Mouse (Mus musculus) adrenal gland, postnatal 25 days (tissue): ENCODE results near the gene St6galnac3. TPM values are rescaled to one million over a fixed set of nuclear protein-coding genes. Genes with fewer than 3 reads are reported as not detected.

Experiments
- DNase-seq: peaks from one replicate; pipeline ENCODE4 v3.0.0; 2021; ENCODE audit warnings: mixed read lengths
- total RNA-seq: library from RNA; stranded (reverse); gene quantifications from 2 replicates; pipeline ENCODE4 v1.2.3, GENCODE M21; 2021

St6galnac3 gene
- total RNA-seq, 1 experiment from 2014 or later: 10.4 TPM

DNA sequence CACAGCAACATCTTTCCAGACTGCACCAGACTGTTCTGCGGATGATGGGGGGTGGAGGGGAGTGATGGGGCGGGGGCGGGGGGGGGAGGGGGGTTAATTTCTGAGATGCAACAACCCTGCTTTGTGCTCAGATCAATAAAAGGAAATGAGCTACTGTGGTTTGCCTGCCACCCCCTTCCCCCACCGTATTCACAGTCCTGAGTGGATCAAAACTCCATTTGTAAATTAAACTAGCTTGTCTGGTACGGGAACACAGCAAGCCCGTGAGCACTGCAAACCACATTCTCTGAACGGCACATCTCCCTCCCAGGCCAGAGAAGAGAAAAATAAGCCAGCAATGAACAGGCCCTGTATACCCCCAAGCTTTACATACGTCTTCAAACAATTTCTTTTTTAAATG is 76.3 kb downstream of the St6galnac3 start:
- no peak for DNase-seq

DNA sequence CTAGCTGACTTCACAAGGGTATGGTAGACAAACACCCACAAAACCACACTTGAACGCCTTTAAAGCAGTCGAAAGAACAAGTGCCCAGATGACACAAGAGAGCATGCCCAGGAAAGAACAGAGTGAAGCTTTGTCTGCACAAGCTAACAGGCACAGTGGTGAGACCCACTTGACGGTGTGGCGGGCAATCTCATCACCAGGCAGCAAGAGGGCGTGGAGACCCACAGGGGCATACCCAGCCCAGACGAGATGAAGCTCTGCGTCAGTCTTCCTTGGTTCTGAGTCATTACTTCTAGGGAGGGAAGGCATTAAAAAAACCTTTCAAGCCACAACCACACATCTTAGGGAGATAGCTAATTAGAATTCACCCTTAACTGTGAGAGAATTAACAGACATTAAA is 79.2 kb downstream of the St6galnac3 start:
- DNase-seq: no peak

DNA sequence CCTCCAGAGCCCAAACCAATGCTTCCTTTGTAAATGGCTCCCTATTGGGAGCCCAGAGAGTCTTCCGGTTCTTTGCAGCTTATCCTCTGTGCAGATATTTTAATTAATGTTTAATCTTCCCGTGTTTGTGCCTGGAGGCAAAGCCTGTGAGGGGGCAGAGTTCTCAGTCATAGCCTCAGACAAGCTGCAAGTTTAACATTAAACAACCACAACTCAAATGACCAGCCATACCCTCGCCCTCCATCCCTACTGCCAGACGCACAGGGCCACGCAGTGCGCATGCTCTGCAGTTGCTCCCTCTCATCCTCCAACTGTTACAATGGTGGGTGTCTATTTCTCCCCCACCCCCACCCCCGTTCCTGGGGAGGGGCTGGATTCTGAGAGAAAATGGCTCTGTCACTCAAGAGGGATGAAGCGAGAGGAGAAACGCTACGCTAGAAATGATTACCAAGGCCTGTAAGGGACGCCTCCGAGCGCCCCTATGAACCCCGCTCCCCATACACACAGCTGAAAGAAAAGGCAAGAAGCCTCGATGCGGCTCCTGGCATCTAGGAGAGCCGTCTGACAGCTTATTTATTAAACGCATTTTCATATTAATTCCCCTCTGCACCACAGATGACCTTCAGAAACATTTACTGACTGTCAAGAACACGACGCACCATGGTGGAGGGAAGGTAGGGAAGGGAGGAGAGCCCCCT is 81.0 kb downstream of the St6galnac3 start:
- no peak for DNase-seq

DNA sequence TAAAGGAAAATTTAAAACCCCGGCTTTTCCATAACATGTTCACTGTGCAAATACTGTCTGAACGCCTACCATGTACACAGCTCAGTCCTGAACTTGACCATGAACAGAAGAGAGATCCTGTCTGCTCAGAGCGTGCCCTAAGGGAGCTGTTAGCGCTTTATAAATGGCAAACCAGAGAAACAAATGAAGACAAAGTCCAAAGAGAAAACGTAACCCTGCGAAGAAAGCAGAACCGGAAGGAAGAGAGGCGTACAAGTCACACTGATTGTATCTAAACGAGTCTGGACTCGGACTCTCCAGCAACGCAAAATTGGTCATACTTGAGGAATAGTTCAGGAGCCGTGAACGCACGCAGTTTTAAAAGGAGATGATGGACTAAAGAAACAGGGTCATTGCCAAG is 82.1 kb downstream of the St6galnac3 start:
- no peak for DNase-seq

DNA sequence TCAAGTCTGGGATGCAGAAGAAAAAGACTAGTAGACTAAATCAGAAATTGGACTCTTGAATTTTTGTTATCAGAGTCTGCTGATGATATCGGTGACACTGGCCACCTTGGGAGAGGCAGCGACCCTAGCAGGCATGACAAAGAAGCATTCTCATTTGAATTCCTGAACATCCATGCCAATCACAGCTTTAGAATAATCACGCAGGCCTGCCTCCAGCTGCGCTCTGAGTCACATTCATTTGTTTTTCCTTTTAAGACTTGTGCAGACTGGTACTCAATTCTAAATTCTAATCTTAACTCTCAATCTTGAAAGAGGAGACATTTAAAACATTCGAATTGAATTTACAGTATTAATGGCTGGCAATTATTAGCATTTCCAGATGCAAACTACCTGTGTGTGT is 83.2 kb downstream of the St6galnac3 start:
- no peak for DNase-seq

DNA sequence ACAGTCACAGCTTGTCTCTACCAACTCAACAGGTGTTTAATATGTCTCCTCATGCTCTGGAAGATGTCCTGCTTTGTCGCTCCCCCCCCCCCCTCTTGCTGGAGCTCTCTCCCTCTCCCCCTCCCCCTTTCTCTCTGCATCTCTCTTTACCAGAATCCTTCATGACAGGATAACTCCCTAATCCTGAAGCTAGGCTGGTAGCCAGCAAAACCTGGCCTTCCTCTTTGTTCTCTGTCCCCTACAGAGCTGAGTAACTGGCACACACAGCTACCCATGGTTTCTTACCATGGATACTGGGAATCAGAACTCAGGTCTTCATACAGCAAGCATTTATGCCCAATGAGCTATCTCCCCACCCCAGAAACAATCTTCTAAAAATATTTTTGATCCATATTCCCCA is 87.6 kb downstream of the St6galnac3 start:
- no peak for DNase-seq

DNA sequence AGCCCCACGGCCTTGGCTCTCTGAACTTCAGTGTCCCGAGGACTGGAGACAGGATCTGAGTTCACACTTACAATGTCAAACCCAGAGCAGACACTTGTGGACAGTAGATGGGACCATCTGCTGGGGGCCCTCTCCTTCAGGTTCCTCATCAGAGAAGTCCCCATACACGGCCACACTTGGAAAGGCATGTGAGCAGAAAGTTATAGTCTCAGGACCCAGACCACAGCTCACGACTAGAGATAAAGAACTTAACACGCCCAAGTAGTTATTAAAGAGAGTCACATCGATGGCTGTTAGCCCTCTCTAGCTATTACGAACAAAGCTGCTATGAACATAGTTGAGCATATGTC is 88.2 kb downstream of the St6galnac3 start:
- DNase-seq: no peak

DNA sequence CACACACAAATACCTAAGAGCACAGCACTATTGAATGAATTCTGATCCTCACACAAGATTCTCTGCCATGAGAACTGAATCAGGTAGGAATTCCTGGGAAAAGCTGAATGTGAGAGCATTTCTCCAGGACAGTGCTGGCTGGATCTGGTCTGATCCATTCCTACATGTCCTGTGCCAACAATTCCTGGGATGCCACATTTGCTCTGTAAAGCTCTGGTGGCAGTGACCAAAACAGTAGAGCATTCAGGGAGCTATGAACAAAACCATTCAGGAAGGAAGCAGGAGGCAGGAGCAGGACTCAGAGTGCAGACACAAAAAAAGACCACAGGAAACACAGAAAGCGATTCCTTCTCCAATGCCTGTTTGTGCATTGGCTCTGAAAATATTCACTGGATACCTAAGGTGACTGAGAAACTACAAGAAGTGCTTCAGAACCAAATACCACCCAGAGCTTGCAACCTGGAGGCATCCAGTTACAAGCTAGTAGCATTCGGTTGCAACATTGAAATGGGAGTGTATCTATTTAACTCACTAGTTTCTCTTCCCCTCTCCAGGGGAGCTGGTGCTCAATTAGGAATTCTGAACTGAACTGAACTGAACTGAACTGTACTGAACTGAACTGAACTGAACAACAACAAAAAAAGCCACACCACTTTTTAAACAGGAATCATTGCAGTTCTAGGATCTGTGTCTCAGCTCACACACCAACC is 88.7 kb downstream of the St6galnac3 start:
- no peak for DNase-seq

DNA sequence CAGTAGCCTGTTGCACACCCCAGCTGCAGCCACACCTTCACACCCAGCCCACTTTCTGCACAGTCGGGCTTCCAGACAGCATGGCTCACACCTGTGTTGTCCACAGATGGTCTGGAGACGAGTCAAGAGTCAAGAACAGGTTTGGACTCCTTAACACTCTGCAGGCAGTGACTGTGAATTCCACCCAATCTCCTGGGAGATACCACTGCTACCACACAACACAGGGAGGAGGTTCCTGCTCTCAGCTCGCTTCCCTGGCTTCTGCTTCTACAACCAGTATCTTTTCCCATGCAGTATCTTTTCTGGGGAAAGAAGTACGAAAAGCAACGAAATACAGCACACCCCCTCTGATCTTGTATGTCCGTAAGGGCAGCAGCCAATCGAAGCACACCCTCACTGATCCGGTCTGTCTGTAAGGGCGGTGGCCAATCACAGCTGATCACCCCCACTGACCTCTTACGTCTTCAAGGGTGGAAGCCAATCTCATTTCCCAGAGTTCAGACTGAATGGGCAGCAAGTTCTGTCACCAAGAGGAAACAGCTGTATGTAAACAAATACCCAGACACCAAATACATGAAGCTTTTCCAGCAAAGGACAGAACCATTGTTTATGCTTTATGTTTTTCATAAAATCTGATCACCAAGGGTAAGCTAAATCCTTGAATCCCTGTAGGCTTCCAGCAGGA is 92.8 kb downstream of the St6galnac3 start:
- no peak for DNase-seq

DNA sequence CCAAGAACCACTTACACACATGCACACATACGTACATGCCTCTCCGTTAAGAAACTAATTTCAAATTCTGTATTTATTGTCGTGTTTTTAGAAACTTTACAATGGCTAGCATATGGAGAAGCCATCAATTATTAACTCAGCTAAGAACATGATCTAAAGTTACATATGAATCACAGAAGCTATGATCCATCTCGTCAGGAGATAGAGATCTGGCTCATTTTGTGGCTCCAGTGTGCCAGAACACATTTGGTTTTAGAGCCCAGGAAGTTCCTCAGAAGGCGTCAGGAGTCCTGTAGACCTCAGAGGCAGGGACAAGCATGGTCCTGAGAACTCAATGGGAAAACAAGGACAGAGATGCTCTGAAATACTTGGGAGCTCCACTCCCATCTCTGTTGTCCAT is 98.7 kb downstream of the St6galnac3 start:
- DNase-seq: no peak

DNA sequence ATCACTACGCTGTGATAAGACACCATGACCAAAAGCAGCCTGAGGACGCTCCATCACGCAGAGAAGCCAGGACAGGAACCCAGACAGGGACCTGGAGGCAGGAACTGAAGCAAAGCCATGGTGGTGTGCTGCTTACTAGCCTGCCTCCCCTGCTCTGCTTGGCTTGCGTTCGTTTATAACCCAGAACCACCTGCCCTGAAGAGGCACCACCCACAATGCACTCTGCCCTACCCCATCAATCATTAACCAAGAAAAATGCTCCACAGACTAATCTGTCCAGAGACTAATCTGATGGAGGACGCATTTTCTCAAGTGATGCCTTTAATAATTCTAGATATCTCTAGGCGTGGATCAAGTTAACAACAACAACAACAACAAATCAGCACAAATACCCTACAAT is 106.0 kb downstream of the St6galnac3 start:
- DNase-seq: no peak

DNA sequence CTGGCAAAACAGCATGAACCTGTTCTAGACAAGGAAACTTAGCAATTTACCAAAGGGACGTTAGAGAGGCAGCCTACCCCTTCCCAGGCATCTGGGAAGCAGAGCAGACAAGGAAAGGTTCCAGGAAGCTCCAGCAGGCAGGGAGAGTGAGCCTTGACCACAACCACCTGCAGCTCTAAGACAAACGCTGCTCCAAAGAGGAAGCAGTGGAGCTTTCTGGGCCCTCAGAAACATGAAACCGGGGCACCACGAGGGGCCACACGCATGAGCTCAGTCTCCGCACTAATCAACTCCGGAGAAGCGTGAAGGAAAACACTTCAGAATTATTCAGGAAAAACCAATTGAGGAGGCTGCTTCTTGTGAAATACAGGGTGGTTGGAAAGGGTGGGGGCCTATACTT is 108.1 kb downstream of the St6galnac3 start:
- no peak for DNase-seq

DNA sequence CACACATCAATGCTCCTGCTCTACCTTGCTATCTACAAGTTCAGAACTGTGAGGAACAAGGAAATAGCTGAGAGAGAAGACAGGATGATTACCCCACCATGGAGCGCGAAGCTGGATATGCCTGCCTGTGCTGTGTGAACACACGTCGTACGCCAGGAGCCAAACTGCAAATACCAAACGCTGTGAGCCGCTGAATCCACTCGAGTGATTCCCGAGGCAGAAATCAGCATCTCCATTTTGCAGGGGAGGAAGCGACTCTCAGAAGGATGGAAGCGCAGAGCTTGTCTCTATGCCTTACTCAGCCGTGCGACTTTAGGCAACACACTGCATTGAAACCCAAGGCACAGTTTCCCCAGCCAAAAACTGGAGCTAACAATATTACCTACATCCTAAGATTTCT is 114.7 kb downstream of the St6galnac3 start:
- no peak for DNase-seq

DNA sequence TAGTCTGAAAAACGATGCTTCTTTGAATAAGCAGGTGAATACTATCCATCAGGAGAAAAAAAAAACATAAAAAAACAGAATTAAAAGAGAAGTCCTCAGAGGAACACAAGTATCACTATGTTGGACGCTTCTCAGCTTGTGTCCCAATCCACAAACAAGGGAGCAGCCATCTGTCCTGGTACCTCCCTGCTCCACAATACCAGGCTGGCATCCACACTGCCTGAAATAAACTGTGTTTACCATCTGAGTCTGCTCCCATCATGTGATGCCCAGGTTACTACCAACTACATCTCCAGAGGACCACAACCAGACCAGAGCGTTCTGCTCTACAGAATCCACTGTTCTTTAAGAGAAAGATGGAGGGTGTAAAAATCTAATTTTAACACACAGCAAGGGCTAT is 118.6 kb downstream of the St6galnac3 start:
- DNase-seq: no peak

DNA sequence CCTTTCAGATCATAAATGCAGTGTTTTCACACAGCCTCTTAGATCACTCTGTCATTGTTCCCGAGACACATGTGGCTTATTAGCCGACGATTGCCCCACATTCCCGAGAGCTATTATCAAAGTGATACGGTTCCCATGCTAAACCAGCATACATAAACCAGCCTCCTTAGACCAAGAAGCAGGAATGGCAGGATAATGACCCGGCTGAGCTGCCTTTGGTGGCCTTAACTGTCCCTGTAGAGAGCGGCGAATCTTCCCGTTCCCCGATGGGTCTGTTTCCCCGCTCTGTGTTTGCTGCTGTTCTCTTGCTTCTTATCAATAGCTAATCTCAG is 119.2 kb downstream of the St6galnac3 start:
- DNase-seq: no peak

DNA sequence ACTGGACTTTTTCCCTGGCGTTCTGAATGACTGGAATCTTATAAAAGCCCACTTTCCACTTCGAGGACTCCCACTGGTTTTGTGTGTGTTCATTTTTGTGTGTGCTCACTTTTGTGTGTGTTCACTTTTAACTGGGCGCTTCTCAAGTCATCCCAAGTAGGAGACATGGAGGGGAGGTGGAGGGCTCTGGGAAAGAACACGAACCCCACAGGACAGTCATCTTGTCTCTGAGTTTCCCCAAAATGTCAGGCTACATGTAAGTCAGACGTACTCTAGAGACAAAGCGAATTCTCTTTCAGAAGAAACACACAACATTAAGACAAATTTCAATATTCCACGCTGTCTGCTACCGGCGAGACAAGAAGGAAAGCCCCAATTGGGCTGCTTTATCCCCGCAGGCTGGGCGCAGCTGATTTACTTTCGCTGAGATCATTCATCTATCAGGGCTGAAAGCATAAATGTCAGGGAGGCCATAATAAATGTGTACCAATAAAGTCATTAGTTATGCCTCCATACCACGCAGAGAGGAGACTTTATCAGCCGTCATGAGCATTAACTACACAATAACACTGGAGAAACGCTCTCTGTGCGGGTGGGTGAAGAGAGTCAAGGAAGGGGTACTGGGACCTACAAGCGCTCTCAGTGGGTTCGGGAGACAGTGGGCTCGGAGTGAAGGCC is 119.7 kb downstream of the St6galnac3 start:
- DNase-seq: no peak

DNA sequence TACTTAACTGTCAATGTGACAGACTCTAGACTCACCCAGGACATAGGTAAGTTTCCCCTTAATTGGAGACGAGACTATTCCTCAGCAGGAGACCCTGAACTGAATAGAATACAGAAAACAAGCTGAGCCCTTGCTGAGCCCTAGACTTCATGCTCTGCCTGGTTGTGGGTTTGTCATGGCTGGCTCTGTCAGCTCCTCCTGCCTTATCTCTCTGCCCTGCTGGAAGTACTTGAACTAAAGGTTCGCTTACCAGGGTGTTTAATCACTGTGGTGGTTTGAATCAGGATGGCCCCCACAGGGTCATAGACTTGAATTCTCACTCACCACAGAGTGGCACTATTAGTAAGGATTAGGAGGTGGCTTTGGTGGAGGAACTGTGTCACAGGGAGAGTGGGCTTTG is 125.8 kb downstream of the St6galnac3 start:
- no peak for DNase-seq

DNA sequence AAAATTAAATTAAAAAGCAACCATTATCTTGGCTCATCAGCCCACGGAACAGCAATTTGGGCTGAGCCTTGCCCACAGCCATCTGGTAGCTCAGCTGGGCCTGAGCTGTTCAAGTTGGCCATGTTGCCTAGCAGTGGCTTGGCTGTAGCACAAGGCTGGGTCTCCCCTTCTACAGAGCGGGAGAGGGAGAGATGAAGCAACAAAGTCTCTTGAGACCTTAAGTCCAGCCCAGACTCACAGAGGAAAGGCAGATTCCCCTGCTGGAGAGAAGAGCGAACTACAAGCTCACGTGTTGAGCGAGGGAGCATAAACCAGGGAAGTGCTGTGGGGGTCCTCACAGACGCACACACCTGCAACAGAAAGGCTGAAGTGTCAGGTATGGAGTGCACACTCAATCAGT is 126.3 kb downstream of the St6galnac3 start:
- DNase-seq: no peak

DNA sequence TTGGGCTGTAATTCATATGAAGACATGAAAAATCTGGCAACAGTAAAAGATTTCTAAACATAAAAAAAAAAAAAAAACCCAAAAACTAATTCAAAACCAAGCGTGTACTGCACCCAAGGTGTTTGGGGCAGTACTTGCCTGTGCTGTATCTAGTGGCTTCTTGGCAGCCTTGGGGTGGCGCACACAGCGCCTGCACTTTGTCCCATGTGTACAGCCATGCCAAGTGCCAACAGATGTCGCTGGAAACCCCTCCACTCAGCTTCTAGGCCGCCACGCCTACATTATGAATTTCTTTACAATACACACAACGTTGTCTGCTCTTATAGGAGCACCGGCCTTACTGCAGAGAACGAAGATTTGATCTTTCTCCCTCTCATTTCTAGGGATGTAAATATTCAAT is 130.4 kb downstream of the St6galnac3 start:
- DNase-seq: no peak

DNA sequence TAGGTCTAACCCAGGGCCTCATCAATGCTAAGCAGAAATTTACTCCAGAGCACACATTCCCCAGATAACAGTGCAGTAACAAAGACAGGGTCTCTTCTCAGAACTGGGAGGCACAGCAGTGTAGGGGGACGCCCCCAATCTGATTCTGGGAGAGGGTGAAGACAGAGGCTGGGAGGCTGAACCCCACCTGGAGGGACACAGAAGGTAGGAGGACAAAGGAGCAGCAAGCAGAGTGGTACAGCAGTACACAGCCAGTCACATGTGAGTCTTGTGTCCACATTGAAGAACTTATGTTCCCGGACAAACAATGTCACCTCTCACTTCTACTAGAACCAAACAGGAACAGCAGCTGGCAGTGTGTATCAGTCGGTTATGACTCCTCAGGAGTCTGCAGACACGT is 131.0 kb downstream of the St6galnac3 start:
- DNase-seq: no peak

DNA sequence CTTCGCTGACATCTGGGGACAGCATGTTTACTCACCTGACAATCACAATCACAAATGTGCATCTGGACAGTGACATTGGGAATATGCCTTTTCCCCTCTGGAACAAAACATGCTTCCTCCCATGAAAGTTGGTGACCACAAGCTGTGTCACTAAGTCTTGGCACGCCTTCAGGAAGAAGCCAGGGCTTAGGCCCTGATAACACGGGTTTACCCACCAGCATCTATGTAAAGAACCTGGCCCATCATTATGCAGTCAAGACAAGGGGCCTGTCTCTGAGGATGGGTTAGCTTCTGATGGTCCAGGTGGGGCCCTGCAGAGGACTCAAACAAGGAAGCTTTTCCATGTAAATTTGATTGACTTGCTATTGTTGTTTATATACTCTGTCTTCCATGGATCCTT is 131.9 kb downstream of the St6galnac3 start:
- DNase-seq: no peak

DNA sequence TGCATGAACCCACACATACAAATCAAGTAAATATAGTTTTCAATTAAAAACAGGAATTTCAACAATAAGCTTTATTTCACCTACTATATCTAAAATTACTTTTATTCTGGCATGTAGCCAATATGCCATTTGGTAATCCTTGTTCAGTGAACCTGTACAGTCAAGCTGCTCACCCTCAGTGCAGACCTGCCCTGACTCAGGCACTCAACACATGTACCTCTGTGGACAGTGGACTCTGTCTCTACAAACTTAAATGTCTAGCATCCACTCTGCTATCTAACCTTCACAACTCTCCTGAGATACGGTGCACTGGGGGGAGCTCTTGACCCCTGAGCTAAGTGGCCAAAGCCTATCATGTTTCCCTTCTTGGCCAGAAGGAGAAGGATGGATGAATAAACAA is 137.4 kb downstream of the St6galnac3 start:
- no peak for DNase-seq

DNA sequence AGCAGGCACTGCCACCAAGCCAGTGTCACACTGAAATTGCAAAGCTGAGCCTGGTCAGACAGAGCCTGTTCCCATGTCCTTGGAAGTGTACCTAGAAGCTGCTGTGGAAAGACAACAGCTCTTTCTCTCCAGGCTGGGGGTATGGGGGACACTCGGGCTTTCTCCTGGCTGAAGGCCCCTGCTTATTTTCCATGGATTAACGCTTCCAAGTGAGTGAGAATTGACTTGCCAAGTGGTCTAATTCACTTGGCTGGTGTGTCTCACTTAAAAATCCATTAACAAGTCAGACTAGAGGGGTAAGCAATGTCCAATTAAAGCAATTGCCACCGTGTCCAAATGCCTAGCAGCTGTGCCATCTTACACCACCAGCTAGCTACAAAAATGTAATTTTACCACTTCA is 140.1 kb downstream of the St6galnac3 start:
- DNase-seq: no peak
